ENCODE assay signal across 9 mouse cellular contexts in genomic region chr2:31808410-31809357, GRCm38 (mm10). TPM values are rescaled to one million over a fixed set of nuclear protein-coding genes. Genes with fewer than 3 reads are reported as not detected.
DNase-seq lines count a peak whose midpoint lies in the region; ATAC-seq and TF ChIP-seq lines count a peak whose summit lies in the region.
"Had no signal": no experiment of that assay in that cellular context is flagged by ENCODE, and none has a peak within 500 bp of the region (broad histone marks: within the 10 kb centered on the region; RNA-seq: fewer than 3 reads in every experiment).

No protein-coding gene starts in this region.

- 45% methylated on average over 28 of the region's 28 CpGs for WGBS in lung, postnatal 0 days
- 40% methylated on average over 28 of the region's 28 CpGs for WGBS in hindbrain, embryonic 10.5 days

- peak; percentile 35; the same call in 1 of the 2 replicates for TF ChIP-seq CTCF in lung, postnatal 0 days (IDR thresholded peaks at IDR 0.05)

- H3K27me3 ChIP-seq in lung, postnatal 0 days (replicated peaks; ENCODE audit: insufficient read depth, low read length): no peaks in the 10 kb centered on the region
- H3K27me3 ChIP-seq in hindbrain, embryonic 10.5 days (ENCODE audit: insufficient read depth, poor library complexity, severe bottlenecking): peaks cover 14% of the 10 kb centered on the region; the same call in 1 of the 2 replicates

- H3K4me3 ChIP-seq in lung, postnatal 0 days (ENCODE audit: low read depth, low read length): no peak overlapping the region
- peak overlapping the region; percentile 2; the same call in 1 of the 2 replicates for H3K4me3 ChIP-seq in hindbrain, embryonic 10.5 days

- H3K27ac ChIP-seq in lung, postnatal 0 days (ENCODE audit: low read length): no peak overlapping the region
- peak overlapping the region; percentile 66 for H3K27ac ChIP-seq in hindbrain, embryonic 10.5 days

- H3K9ac ChIP-seq in lung, postnatal 0 days (replicated peaks; ENCODE audit: low read depth): no peak overlapping the region

- TF ChIP-seq EP300 in lung, postnatal 0 days (IDR thresholded peaks at IDR 0.05): no peak

- no peak overlapping the region for H3K4me2 ChIP-seq in lung, postnatal 0 days (replicated peaks; ENCODE audit: low read depth, low read length)

- no peaks in the 10 kb centered on the region for H3K9me3 ChIP-seq in lung, postnatal 0 days (ENCODE audit: low read length)
- H3K9me3 ChIP-seq in hindbrain, embryonic 10.5 days: no peaks in the 10 kb centered on the region

- H3K36me3 ChIP-seq in lung, postnatal 0 days (ENCODE audit: insufficient read depth, low read length): 0 out of 2 replicates have a peak, but pooled peaks cover 4% of the 10 kb centered on the region
- H3K36me3 ChIP-seq in hindbrain, embryonic 10.5 days: peaks cover 16% of the 10 kb centered on the region

- H3K4me1 ChIP-seq in lung, postnatal 0 days (ENCODE audit: insufficient read depth, low read depth, low read length): no peaks in the 10 kb centered on the region; the same call in 1 of the 2 replicates
- peaks cover 73% of the 10 kb centered on the region for H3K4me1 ChIP-seq in hindbrain, embryonic 10.5 days (replicated peaks)

- ATAC-seq in lung, postnatal 0 days: no peak

- no peak for DNase-seq in lung, postnatal 0 days (ENCODE audit: low spot score)
- no peak for DNase-seq in lung, postnatal 25 days (ENCODE audit: low spot score)
- DNase-seq in hindbrain, embryonic 10.5 days (ENCODE audit: low spot score): no peak
- DNase-seq in kidney, postnatal 25 days: peak; percentile 45 to 76
- peak; percentile 66 for DNase-seq in retina, postnatal 1 day
- DNase-seq in gastrocnemius, adult 8-10 months (ENCODE audit: low spot score in 2 of 2): no peak
- no peak for DNase-seq in right cerebral cortex, postnatal 4 days
- no peak for DNase-seq in layer of hippocampus, adult 11-12 months (ENCODE audit: low spot score)

RNA-seq across cellular contexts. Expression of gene Qrfp, which starts 1.7 kb away (rescaled TPM):
- polyA plus RNA-seq in lung, postnatal 0 days (2015; fragmentation: Nextera tagmentation; extraction: Ambion mirVana): 0.04 and 0.13 TPM in 2 replicates
- polyA plus RNA-seq in hindbrain, embryonic 10.5 days (2016; fragmentation: Nextera tagmentation; extraction: Ambion mirVana): 0.12 and 0.20 TPM in 2 replicates
- not detected for total RNA-seq in gastrocnemius, adult 8-10 months (2022)
- total RNA-seq: layer of hippocampus, postnatal 10 days had no signal

RNA-seq across cellular contexts. Expression of gene Fibcd1, which starts 37.1 kb away (rescaled TPM):
- 0.02 and 0.08 TPM in 2 replicates for polyA plus RNA-seq in lung, postnatal 0 days (2015; fragmentation: Nextera tagmentation; extraction: Ambion mirVana)
- 0.60 and 2.0 TPM in 2 replicates for polyA plus RNA-seq in hindbrain, embryonic 10.5 days (2016; fragmentation: Nextera tagmentation; extraction: Ambion mirVana)
- not detected for total RNA-seq in gastrocnemius, adult 8-10 months (2022)

Comparison
In these comparisons a context has a peak if more than half of its experiments do, and no peak if none do; other contexts are left out.
1. DNase-seq: peak in kidney, postnatal 25 days (2 of 2) and retina, postnatal 1 day (single experiment); none in lung, postnatal 0 days (single experiment), lung, postnatal 25 days (single experiment), hindbrain, embryonic 10.5 days (single experiment), gastrocnemius, adult 8-10 months (0 of 2), right cerebral cortex, postnatal 4 days (single experiment) and layer of hippocampus, adult 11-12 months (single experiment).